Mouse (Mus musculus) lung, postnatal 0 days (tissue): Measurements from ENCODE around the gene Cpped1.

Source experiments
- CTCF ChIP-seq: IDR thresholded peaks from 2 replicates; pipeline ENCODE4 v1.5.1; 2016; ENCODE audit warnings: antibody characterized with exemption, mild to moderate bottlenecking
- EP300 ChIP-seq: IDR thresholded peaks from 2 replicates; pipeline ENCODE4 v1.6.1; 2016; ENCODE audit warnings: antibody characterized with exemption, mild to moderate bottlenecking, control low read depth

GRCm38 (mm10) chr16:11880461-11880860 is 28.8 kb downstream of the Cpped1 start:
- TF ChIP-seq CTCF (no peak), EP300 (no peak)
